Mouse (Mus musculus) lung, embryonic 16.5 days (tissue): ENCODE results near the gene Kcnh4. TPM values are rescaled to one million over a fixed set of nuclear protein-coding genes. Genes with fewer than 3 reads are reported as not detected.
A peak's percentile ranks its signal among the peaks of the same experiment; 100 is the strongest.
"Not testable (repeated sequence)": the region's sequence is repeated elsewhere in the genome, so short reads cannot be mapped to it uniquely, and the experiment has no call there.

Source experiments
- ATAC-seq: fragments of 200-750 bp; cut with Nextera tagmentation; 2 replicates; pipeline ENCODE4 v1.8.0; 2017; ENCODE audit warnings: low read depth, mild to moderate bottlenecking, moderate library complexity
- H3K27ac ChIP-seq: fragments of 300-500 bp; sonication (generic); 2 replicates; pipeline ENCODE4 v1.5.1; 2014; ENCODE audit warnings: mild to moderate bottlenecking, control low read depth, low read length
- H3K27me3 ChIP-seq: fragments of 300-500 bp; sonication (generic); 2 replicates; pipeline ENCODE4 v1.6.1; 2014; ENCODE audit warnings: low read depth, low read length, mixed read lengths; ENCODE audit not compliant: control insufficient read depth, insufficient read depth
- H3K36me3 ChIP-seq: fragments of 300-500 bp; sonication (generic); 2 replicates; pipeline ENCODE4 v1.6.1; 2014; ENCODE audit warnings: low read length; ENCODE audit not compliant: control insufficient read depth, insufficient read depth
- H3K4me1 ChIP-seq: fragments of 300-500 bp; sonication (generic); replicated peaks from 2 replicates; pipeline ENCODE4 v1.6.1; 2014; ENCODE audit warnings: low read length, mixed read lengths; ENCODE audit not compliant: control insufficient read depth, insufficient read depth
- H3K4me2 ChIP-seq: fragments of 300-500 bp; sonication (generic); 2 replicates; pipeline ENCODE4 v1.6.1; 2014; ENCODE audit warnings: low read depth, low read length, control low read depth
- H3K4me3 ChIP-seq: fragments of 300-500 bp; sonication (generic); 2 replicates; pipeline ENCODE4 v1.5.1; 2014; ENCODE audit warnings: mild to moderate bottlenecking, low read length, control low read depth
- H3K9ac ChIP-seq: fragments of 300-500 bp; sonication (generic); 2 replicates; pipeline ENCODE4 v1.6.1; 2014; ENCODE audit warnings: low read length, control low read depth
- H3K9me3 ChIP-seq: fragments of 300-500 bp; sonication (generic); 2 replicates; pipeline ENCODE4 v1.6.1; 2016; ENCODE audit warnings: low read length; ENCODE audit not compliant: control insufficient read depth
- WGBS: fragments of 180-500 bp; shearing (Covaris S2); extraction: QIAGEN DNeasy Blood & Tissue Kit; methylation state at CpG from one replicate; pipeline ENCODE4 v1.1.7; 2014; 5-methylcytosine and 5-hydroxymethylcytosine counted together
- polyA plus RNA-seq: library from polyadenylated mRNA; unstranded; fragments of >200 nt; fragmentation: Nextera tagmentation; extraction: Ambion mirVana; gene quantifications from 2 replicates; pipeline ENCODE4 v1.2.1, GENCODE M21; 2015

Gene Kcnh4
- polyA plus RNA-seq, result not detected in 2 replicates

DNA sequence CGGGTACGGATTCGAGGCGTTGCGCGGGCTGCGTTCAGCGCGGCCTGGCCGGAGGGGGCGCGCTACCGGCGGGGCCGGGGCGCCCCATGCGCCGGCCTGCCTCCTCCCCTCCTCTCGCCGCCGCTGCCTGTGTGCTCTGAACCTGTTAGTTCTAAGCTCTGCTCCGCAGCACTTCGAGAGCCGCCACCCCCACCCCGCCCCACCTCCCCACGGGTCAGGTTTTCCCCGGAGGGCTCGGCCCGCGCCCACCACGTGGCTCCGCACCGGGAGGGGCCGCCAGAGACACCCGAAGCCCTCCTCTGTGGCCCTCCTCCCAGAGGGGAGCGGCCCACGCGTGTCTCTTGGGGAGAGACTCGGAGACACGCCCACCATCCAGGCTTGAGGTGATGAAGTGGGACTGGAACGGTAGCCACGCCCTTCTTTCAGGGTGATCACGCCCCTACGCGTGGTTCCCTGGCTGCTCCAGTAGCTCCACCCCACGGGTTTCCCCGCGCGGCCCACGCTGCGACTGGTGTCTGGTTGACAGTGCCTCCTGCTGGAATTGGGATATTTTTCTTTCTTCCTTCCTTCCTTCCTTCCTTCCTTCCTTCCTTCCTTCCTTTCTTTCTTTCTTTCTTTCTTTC, at the start of gene Kcnh4:
TSS of gene Kcnh4 (minus strand) at position 332 of the 623 bp plus-strand sequence.
- peaks cover 7% of the 10 kb centered on the region for H3K4me1 ChIP-seq
- ATAC-seq, result peak; percentile 39; the same call in 1 of the 2 replicates
- no peak within 1 kb of the TSS for H3K27ac ChIP-seq
- H3K9me3 ChIP-seq, result no peaks in the 10 kb centered on the region
- peak within 1 kb of the TSS; percentile 60 for H3K4me2 ChIP-seq
- 1% methylated on average over 46 of the region's 51 CpGs for WGBS
- H3K27me3 ChIP-seq, result peaks cover 22% of the 10 kb centered on the region
- peak within 1 kb of the TSS; percentile 39 for H3K4me3 ChIP-seq
- H3K36me3 ChIP-seq, result no peaks in the 10 kb centered on the region
- H3K9ac ChIP-seq, result no peak within 1 kb of the TSS

DNA sequence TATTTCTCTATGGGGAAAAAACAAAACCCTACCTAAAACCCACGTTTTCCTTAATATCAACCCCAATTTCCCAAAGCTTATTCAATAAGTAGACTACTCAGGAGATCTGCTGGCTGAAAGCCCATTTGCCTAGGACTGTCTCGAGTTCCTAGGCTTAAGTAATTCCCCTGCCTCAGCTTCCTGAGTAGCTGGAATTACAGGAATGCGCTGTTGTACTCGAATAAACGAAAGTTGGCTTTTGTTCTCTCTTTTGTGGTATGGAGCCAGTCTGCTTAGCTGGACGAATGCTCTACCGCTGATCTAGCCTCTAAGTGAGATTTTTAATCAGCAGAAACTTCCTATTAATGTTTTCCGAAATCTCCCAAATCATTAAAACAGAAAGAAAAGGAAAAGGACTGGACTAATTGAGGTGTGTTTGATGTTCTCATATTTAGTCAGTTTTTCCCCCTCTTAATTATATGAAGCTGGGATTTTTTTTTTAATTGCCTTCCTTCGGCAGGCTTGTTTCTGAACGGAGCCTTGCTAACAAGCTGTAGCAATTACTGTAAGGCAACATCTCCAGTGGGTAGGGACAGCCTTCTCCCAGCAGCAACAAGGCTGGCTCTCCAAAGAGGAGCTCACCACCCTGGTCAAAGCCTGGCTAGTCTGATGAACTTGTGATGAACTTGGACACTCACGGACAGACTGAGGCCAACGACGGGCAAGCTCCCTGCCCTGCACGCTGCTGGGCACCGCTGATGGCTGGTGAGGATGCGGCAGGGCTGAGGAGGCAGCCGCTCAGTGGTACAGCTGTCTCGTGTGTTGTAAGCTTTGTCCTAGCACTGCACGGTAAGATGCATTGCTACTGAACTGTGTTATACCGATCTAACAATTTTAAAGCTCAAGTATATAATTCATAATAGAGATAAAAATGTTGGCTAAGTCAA, 46.9 kb upstream of the Kcnh4 start:
- Histone ChIP-seq H3K9me3 (0 out of 2 replicates have a peak, but pooled peaks cover 3% of the 10 kb centered on the region), H3K9ac (no peak overlapping the region), H3K4me2 (no peak overlapping the region), H3K27me3 (no peaks in the 10 kb centered on the region), H3K4me1 (no peaks in the 10 kb centered on the region), H3K36me3 (peaks cover 31% of the 10 kb centered on the region), H3K4me3 (no peak overlapping the region), H3K27ac (no peak overlapping the region)
- WGBS, result 67% methylated on average over 20 of the region's 20 CpGs
- ATAC-seq, result no peak

DNA sequence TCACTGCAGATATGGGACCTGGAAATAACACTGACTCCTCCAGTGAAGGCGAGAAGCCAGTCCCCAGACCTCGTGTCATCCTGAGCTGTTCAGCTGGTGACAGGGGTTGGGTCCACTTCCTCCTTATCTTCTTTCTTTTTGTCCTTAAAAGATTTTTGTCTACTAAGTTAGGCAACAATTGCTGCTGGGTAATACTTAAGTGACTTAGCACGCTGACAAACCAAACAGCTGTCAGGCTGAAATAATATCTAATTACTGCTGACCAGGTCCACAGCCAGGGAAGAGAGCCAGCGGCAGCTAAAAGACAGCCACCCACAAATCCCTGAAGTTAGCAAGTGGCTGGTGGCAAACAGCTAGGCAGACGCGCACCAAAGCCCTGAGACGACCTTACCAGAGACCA, 45.8 kb upstream of the Kcnh4 start:
- peaks cover 38% of the 10 kb centered on the region for H3K36me3 ChIP-seq
- 63% methylated on average over 7 of the region's 7 CpGs for WGBS
- no peak overlapping the region for H3K4me2 ChIP-seq
- no peak overlapping the region for H3K4me3 ChIP-seq
- no peaks in the 10 kb centered on the region for H3K27me3 ChIP-seq
- H3K27ac ChIP-seq, result no peak overlapping the region
- H3K9ac ChIP-seq, result no peak overlapping the region
- ATAC-seq, result peak; percentile 23; the same call in 1 of the 2 replicates
- H3K4me1 ChIP-seq, result no peaks in the 10 kb centered on the region
- H3K9me3 ChIP-seq, result no peaks in the 10 kb centered on the region

DNA sequence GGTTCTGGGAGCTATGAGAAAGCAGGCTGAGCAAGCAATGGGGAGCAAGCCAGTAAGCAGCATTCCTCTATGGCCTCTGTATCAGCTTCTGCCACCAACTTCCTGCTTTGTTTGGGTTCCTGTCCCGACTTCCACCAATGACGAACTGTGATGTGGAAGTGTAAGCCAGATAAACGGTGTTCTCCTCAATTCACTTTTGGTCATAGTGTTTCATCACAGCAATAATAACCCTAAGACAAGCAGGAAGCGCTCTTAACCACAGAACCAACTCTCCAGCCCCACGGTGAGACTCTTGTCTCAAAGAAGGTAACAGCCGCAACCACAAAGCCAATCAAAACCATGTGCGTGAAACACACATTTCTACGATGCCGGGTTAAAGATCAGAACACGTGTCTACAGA, 44.7 kb upstream of the Kcnh4 start:
- H3K36me3 ChIP-seq, result peaks cover 38% of the 10 kb centered on the region
- H3K27ac ChIP-seq, result no peak overlapping the region
- no peak overlapping the region for H3K9ac ChIP-seq
- H3K4me3 ChIP-seq, result no peak overlapping the region
- no peaks in the 10 kb centered on the region for H3K4me1 ChIP-seq
- H3K4me2 ChIP-seq, result no peak overlapping the region
- no peak for ATAC-seq
- H3K9me3 ChIP-seq, result no peaks in the 10 kb centered on the region
- no peaks in the 10 kb centered on the region for H3K27me3 ChIP-seq
- WGBS, result 90% methylated on average over 10 of the region's 10 CpGs

DNA sequence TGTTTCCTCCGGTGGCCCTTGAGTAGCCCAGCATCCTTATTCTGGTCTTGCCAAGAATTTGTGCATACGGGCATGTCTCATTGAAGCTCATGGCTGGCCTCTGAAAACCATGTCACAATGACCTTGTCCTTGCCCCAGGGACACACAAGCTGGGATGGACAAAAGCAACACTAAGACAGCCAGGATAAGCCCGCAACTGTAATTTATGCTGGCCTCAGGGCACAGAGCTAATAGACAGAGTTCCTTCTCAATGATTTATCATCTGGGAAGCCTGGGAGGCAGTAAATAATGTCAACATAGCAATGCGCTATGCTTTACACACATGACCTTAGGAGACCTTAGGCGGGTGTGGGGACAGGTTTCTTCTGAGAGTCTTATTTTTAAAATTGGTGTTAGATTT, 39.7 kb upstream of the Kcnh4 start:
- 76% methylated on average over 5 of the region's 5 CpGs for WGBS
- H3K4me2 ChIP-seq, result no peak overlapping the region
- peaks cover 38% of the 10 kb centered on the region for H3K36me3 ChIP-seq

DNA sequence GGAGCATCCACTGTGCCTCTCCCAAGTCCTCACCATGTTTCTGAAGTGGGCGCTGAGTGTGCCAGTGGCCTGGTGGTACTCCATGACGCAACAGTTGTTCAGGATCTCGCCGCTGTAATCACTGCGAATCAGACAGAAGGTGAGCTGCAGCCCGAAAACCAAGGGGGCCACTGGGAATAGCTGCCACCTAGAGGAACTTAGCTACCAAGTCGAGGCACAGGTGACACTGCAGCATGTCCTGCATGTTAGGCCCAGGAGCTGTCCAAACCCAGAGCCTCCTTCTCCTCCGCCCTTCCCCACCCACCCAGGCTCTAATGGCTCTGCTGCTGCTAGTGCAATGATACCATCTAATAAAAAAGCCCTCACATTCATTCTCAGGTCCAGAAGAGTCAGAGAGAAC, 36.8 kb upstream of the Kcnh4 start:
- Histone ChIP-seq H3K27me3 (no peaks in the 10 kb centered on the region), H3K9me3 (no peaks in the 10 kb centered on the region), H3K4me1 (no peaks in the 10 kb centered on the region), H3K4me3 (no peak overlapping the region), H3K36me3 (peaks cover 13% of the 10 kb centered on the region; the same call in 1 of the 2 replicates), H3K4me2 (no peak overlapping the region), H3K27ac (no peak overlapping the region), H3K9ac (no peak overlapping the region)
- ATAC-seq, result no peak
- 64% methylated on average over 8 of the region's 8 CpGs for WGBS

More for the DNA sequence above, 39.7 kb upstream of the Kcnh4 start:
- Histone ChIP-seq H3K9ac (no peak overlapping the region), H3K27ac (no peak overlapping the region), H3K4me3 (no peak overlapping the region), H3K9me3 (no peaks in the 10 kb centered on the region), H3K4me1 (no peaks in the 10 kb centered on the region), H3K27me3 (no peaks in the 10 kb centered on the region)
- no peak for ATAC-seq

DNA sequence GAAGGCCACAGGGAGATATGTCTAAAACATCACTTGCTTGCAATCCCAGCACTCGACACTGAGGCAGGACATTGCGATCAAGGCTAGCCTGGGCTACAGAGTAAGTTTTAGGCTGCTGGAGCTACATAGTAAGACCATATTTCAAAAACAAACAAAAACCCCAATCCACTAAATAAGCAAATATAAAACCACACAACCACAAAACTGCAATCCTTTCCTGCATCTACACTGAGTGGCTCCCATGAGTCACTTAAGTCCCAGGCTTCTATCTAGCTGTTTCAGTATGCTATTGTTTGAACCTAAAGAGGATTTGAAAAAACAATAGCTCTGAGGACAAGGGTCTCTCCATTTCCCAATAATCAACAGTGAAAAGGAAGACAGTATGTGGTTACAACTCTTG, 35.6 kb upstream of the Kcnh4 start:
- Histone ChIP-seq H3K4me1 (no peaks in the 10 kb centered on the region), H3K27me3 (no peaks in the 10 kb centered on the region), H3K27ac (no peak overlapping the region), H3K36me3 (peaks cover 11% of the 10 kb centered on the region), H3K4me2 (no peak overlapping the region), H3K9me3 (no peaks in the 10 kb centered on the region), H3K9ac (no peak overlapping the region), H3K4me3 (no peak overlapping the region)
- 84% methylated on average over 2 of the region's 2 CpGs for WGBS
- no peak for ATAC-seq

DNA sequence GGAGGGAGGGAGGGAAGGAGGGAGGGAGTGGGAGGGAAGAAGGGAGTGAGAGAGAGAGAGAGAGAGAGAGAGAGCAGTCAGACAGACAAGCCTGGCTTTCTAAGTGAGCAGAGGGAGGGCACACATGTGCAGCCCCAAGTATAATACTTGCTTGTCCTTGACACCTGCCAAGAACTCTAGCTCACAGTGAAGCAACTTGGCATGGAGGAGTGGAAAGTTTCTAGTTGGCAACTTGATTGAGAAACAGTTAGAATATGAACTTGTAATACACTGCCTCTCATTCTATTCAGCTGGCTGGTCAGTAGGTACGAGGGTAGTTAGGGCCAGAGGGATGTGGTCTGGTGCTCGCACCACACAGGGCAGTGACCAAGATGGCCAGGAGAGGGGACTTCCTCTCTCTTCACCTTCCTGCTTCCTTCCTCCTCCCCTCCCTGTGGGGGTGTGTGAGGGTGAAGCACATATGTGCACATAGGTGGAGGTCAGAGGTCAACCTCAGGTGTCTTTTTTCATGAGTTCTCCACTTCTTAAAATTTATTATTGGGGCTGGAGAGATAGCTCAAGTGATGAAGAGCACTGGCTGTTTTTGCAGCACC, 31.8 kb upstream of the Kcnh4 start:
- 93% methylated on average over 2 of the region's 2 CpGs for WGBS
- Histone ChIP-seq H3K27me3 (no peaks in the 10 kb centered on the region), H3K9ac (no peak overlapping the region), H3K9me3 (no peaks in the 10 kb centered on the region), H3K4me3 (no peak overlapping the region), H3K4me1 (no peaks in the 10 kb centered on the region), H3K4me2 (no peak overlapping the region), H3K36me3 (peaks cover 20% of the 10 kb centered on the region), H3K27ac (no peak overlapping the region)
- ATAC-seq, result 0 out of 2 replicates have a peak, but pooled peaks have one; percentile 38

DNA sequence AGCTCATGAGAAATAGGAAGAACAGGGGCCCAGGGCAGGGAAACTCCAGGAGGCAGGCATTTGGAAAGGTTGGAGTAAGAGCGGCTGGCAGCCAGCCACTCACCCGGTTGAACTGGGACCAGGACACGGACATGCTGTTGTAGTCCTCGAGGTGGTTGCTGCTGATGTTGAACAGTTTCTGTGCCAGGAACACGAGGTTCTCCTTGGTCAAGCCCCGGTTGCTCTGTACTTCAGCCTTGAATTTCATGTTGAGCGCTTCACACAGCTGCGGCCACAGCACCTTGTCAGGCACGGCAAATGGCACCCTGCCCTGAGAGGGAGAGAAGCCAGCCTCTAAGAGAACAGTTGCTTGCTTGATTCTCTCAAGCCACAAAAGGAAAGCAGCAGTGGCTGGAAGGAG, 30.9 kb upstream of the Kcnh4 start:
- ATAC-seq, H3K9me3 ChIP-seq, H3K4me2 ChIP-seq, H3K4me3 ChIP-seq, H3K27ac ChIP-seq, H3K27me3 ChIP-seq, H3K4me1 ChIP-seq, H3K9ac ChIP-seq: not testable (repeated sequence)
- WGBS, result 81% methylated on average over 9 of the region's 9 CpGs
- H3K36me3 ChIP-seq, result peaks cover 18% of the 10 kb centered on the region
